Mouse (Mus musculus) macrophage (primary cell): ENCODE measurements around the gene Olfr975. TPM values are rescaled to one million over a fixed set of nuclear protein-coding genes. Genes with fewer than 3 reads are reported as not detected.
"Not testable (repeated sequence)": the region's sequence is repeated elsewhere in the genome, so short reads cannot be mapped to it uniquely, and the experiment has no call there.

Experiments used
- H3K27ac ChIP-seq: fragments of 350-480 bp; formaldehyde crosslinking; 2 replicates; pipeline ENCODE4 v1.9.0; 2021
- H3K36me3 ChIP-seq: fragments of 350-480 bp; formaldehyde crosslinking; 2 replicates; pipeline ENCODE4 v1.9.0; 2021; ENCODE audit errors: inconsistent target
- H3K4me3 ChIP-seq: fragments of 350-480 bp; formaldehyde crosslinking; 2 replicates; pipeline ENCODE4 v1.9.0; 2021; ENCODE audit errors: inconsistent target
- H3K79me2 ChIP-seq: fragments of 350-480 bp; formaldehyde crosslinking; 2 replicates; pipeline ENCODE4 v1.9.0; 2021; ENCODE audit errors: inconsistent target
- WGBS: methylation state at CpG from one replicate; pipeline ENCODE4 v1.1.7; 2026; ENCODE audit warnings: inconsistent platforms; ENCODE audit not compliant: missing documents; 5-methylcytosine and 5-hydroxymethylcytosine counted together
- polyA plus RNA-seq: library from polyadenylated mRNA; stranded (reverse); fragments of 250-400 nt; gene quantifications from 3 replicates; pipeline ENCODE4 v1.2.4, GENCODE M21; 2018; ENCODE audit warnings: inconsistent platforms
- total RNA-seq, 78 experiments: library from RNA; depleted of rRNA; stranded (reverse); fragments of 250-400 nt; gene quantifications; 1 replicate in 9 of 78; 2 replicates in 24 of 78; 3 replicates in 43 of 78; 4 replicates in 2 of 78; pipeline ENCODE4 v1.2.4; 2018; ENCODE audit warnings: inconsistent platforms in 56 of 78

Gene Olfr975
- total RNA-seq (2018; cell fraction: chromatin; rRNA removed) = not detected
- not detected for total RNA-seq (2018; cell fraction: cytosol; rRNA removed)
- not detected for total RNA-seq (2018; cell fraction: nucleus; rRNA removed)
- polyA plus RNA-seq = not detected in 3 replicates

- Histone ChIP-seq H3K27ac (no peak within 1 kb of the TSS), H3K79me2 (no peaks in the 10 kb centered on the region), H3K4me3 (no peak within 1 kb of the TSS), H3K36me3 (no peaks in the 10 kb centered on the region)
- 45% methylated on average over 1 of the region's 1 CpGs for WGBS
Measured at GRCm38 (mm10) chr9:39951946-39952345, at the start of gene Olfr975. Gene Olfr975, minus strand, starts transcription at chr9:39952046.

GRCm38 (mm10) chr9:39991813-39992212 lies 40.0 kb upstream of the Olfr975 start, which contains the start of gene Olfr978:
Gene Olfr978, plus strand, starts transcription at chr9:39992113.
- Histone ChIP-seq H3K27ac (no peak within 1 kb of the TSS), H3K36me3 (no peaks in the 10 kb centered on the region), H3K4me3 (no peak within 1 kb of the TSS), H3K79me2 (no peaks in the 10 kb centered on the region)
- WGBS = 87% methylated on average over 2 of the region's 2 CpGs

GRCm38 (mm10) chr9:39976581-39977145 lies 24.8 kb upstream of the Olfr975 start:
- H3K27ac ChIP-seq, H3K4me3 ChIP-seq, H3K79me2 ChIP-seq, H3K36me3 ChIP-seq: not testable (repeated sequence)
- WGBS = 100% methylated on average over 1 of the region's 1 CpGs

- not testable (repeated sequence) for H3K27ac ChIP-seq, H3K79me2 ChIP-seq, H3K4me3 ChIP-seq, H3K36me3 ChIP-seq
- 67% methylated on average over 3 of the region's 9 CpGs for WGBS
Measured at GRCm38 (mm10) chr9:39961033-39961432, 9.2 kb upstream of the Olfr975 start, which contains the start of gene Olfr976. Gene Olfr976, minus strand, starts transcription at chr9:39961133.

GRCm38 (mm10) chr9:39937201-39937600 lies 14.6 kb downstream of the Olfr975 start, which contains the start of gene Olfr974:
Gene Olfr974, plus strand, starts transcription at chr9:39937501.
- no peaks in the 10 kb centered on the region for H3K36me3 ChIP-seq
- H3K79me2 ChIP-seq = no peaks in the 10 kb centered on the region
- WGBS = 100% methylated on average over 1 of the region's 1 CpGs

GRCm38 (mm10) chr9:39928837-39929236 lies 23.0 kb downstream of the Olfr975 start:
- 80% methylated on average over 1 of the region's 1 CpGs for WGBS
- H3K79me2 ChIP-seq, H3K27ac ChIP-seq, H3K36me3 ChIP-seq, H3K4me3 ChIP-seq: not testable (repeated sequence)

More at GRCm38 (mm10) chr9:39937201-39937600, 14.6 kb downstream of the Olfr975 start, which contains the start of gene Olfr974:
- no peak within 1 kb of the TSS for H3K4me3 ChIP-seq
- H3K27ac ChIP-seq = no peak within 1 kb of the TSS

- WGBS = no CpG with 5 or more reads among the region's 4 CpGs
Measured at GRCm38 (mm10) chr9:39927975-39928836, 23.6 kb downstream of the Olfr975 start.

GRCm38 (mm10) chr9:39909939-39910338 lies 41.9 kb downstream of the Olfr975 start:
- Histone ChIP-seq H3K79me2 (no peaks in the 10 kb centered on the region), H3K27ac (peak overlapping the region; percentile 60), H3K4me3 (no peak overlapping the region), H3K36me3 (no peaks in the 10 kb centered on the region)
- WGBS = 25% methylated on average over 3 of the region's 3 CpGs

More at GRCm38 (mm10) chr9:39927975-39928836, 23.6 kb downstream of the Olfr975 start:
- H3K27ac ChIP-seq, H3K79me2 ChIP-seq, H3K36me3 ChIP-seq, H3K4me3 ChIP-seq: not testable (repeated sequence)

- H3K27ac ChIP-seq = no peak within 1 kb of the TSS
- WGBS = 93% methylated on average over 2 of the region's 2 CpGs
- no peaks in the 10 kb centered on the region for H3K36me3 ChIP-seq
- no peak within 1 kb of the TSS for H3K4me3 ChIP-seq
- H3K79me2 ChIP-seq = no peaks in the 10 kb centered on the region
Measured at GRCm38 (mm10) chr9:39907036-39907435, 44.8 kb downstream of the Olfr975 start, which contains the start of gene Olfr229. Gene Olfr229, plus strand, starts transcription at chr9:39907336.

GRCm38 (mm10) chr9:39905106-39905505 lies 46.7 kb downstream of the Olfr975 start:
- H3K79me2 ChIP-seq = no peaks in the 10 kb centered on the region
- H3K4me3 ChIP-seq = no peak overlapping the region
- no peak overlapping the region for H3K27ac ChIP-seq
- WGBS = 14% methylated on average over 6 of the region's 6 CpGs
- no peaks in the 10 kb centered on the region for H3K36me3 ChIP-seq

Other genes with a start within 250 kb of the Olfr975 start
- gene Olfr149, start 244.9 kb downstream of the Olfr975 start, polyA plus RNA-seq = not detected in 3 replicates
- not detected in 3 replicates for gene Olfr965, start 240.7 kb downstream of the Olfr975 start, polyA plus RNA-seq
- not detected in 3 replicates for gene Olfr150, start 221.1 kb downstream of the Olfr975 start, polyA plus RNA-seq
- gene Olfr967, start 205.8 kb downstream of the Olfr975 start, polyA plus RNA-seq = not detected in 3 replicates
- not detected in 3 replicates for gene Olfr968, start 168.8 kb downstream of the Olfr975 start, polyA plus RNA-seq
- not detected in 3 replicates for gene Olfr969, start 161.1 kb downstream of the Olfr975 start, polyA plus RNA-seq
- not detected in 3 replicates for gene Olfr970, start 143.2 kb downstream of the Olfr975 start, polyA plus RNA-seq
- not detected in 3 replicates for gene Olfr971, start 115.2 kb downstream of the Olfr975 start, polyA plus RNA-seq
- gene Olfr972, start 85.6 kb downstream of the Olfr975 start, polyA plus RNA-seq = not detected in 3 replicates
- not detected in 3 replicates for gene Olfr229, start 44.7 kb downstream of the Olfr975 start, polyA plus RNA-seq
- not detected in 3 replicates for gene Olfr974, start 14.5 kb downstream of the Olfr975 start, polyA plus RNA-seq
- not detected in 3 replicates for gene Olfr976, start 9.1 kb upstream of the Olfr975 start, polyA plus RNA-seq
- gene Olfr978, start 40.1 kb upstream of the Olfr975 start, polyA plus RNA-seq = not detected in 3 replicates
- not detected in 3 replicates for gene Olfr979, start 51.4 kb upstream of the Olfr975 start, polyA plus RNA-seq
- gene Olfr980, start 57.5 kb upstream of the Olfr975 start, polyA plus RNA-seq = not detected in 3 replicates
- gene Olfr981, start 69.4 kb upstream of the Olfr975 start, polyA plus RNA-seq = not detected in 3 replicates
- gene Olfr982, start 121.8 kb upstream of the Olfr975 start, polyA plus RNA-seq = not detected in 3 replicates
- gene Olfr983, start 141.5 kb upstream of the Olfr975 start, polyA plus RNA-seq = not detected in 3 replicates
- not detected in 3 replicates for gene Olfr984, start 162.2 kb upstream of the Olfr975 start, polyA plus RNA-seq
- not detected in 3 replicates for gene Olfr985, start 178.1 kb upstream of the Olfr975 start, polyA plus RNA-seq
- gene Tmem225, start 196.1 kb upstream of the Olfr975 start, polyA plus RNA-seq = not detected in 3 replicates
- gene Olfr986, start 228.9 kb upstream of the Olfr975 start, polyA plus RNA-seq = not detected in 3 replicates
- 3.4 to 4.8 TPM (median 4.1 TPM) in 3 replicates for gene Zfp202, start 240.3 kb upstream of the Olfr975 start, polyA plus RNA-seq